Mouse (Mus musculus): ENCODE data around the gene Wdr54. TPM values are rescaled to one million over a fixed set of nuclear protein-coding genes. Genes with fewer than 3 reads are reported as not detected.
"Not testable (repeated sequence)": the region's sequence is repeated elsewhere in the genome, so short reads cannot be mapped to it uniquely, and the experiment has no call there.

The Wdr54 gene
- polyA plus RNA-seq, 1 experiment from 2014 or later = 0.59 TPM

DNA sequence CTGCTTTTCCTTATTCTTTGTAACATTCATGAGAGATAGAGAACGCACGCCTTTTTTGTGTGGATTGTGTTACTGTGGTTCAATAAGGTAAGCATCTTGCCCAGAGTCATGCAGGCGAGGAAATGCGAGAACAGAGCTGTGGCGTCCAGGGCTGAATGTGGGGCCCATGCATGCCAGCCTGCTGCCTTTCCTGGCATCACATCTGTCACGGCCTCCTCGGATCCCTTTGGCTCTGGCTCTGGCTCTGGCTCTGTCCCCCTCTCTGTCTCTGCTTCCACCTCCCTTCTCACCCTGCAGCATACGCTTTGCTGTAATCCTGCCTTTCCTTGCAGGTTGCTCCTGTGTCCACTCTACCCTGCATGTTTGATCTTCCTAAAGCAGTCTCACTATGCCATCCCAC, 19.8 kb upstream of the Wdr54 start:
- Histone ChIP-seq H3K27me3 (no peaks in the 10 kb centered on the region), H3K4me3 (replicated peaks) (no peak overlapping the region), H3K4me1 (replicated peaks) (peaks cover 7% of the 10 kb centered on the region; the same call in 1 of the 2 replicates), H3K4me2 (no peak overlapping the region), H3K27ac (replicated peaks) (no peak overlapping the region), H3K9me3 (replicated peaks) (no peaks in the 10 kb centered on the region), H3K36me3 (replicated peaks) (no peaks in the 10 kb centered on the region), H3K9ac (no peak overlapping the region)
- ATAC-seq (ENCODE audit: insufficient read depth) = no peak
- WGBS (ENCODE audit: insufficient replicate concordance) = 83% methylated on average over 8 of the region's 8 CpGs

DNA sequence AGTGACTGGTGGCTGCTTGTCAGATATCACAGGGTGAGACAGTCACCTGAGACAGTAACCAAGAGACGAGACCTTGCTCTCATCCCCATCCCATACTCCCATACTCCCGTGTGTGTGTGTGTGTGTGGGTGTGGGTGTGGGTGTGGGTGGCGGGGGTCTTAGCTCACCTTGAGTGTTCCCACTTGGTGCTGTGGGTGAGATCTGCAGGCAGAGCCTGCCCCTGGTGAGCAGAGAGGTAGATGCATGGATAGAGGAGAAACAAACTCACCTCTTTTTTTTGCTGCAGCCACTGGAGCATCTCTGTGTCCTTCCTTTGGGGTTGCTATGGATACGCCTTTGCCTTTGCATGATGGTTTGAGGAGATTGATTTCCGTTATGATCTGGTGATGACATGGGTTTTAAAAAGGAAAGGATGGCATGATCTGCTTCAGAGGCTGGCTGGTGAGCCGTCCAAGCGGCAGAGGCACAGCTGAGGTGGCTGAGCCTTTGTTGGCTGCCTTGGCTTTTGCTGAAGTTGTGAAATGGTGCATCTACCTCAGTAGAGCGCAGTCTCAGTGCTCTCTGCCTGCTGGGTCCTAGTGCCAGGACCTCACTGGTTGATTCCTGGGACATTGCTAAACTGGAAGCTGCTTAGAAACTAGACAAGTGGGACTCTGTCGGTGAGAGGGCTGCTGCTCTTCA, 16.2 kb upstream of the Wdr54 start:
- no peak for ATAC-seq (ENCODE audit: insufficient read depth)
- Histone ChIP-seq H3K9me3 (replicated peaks) (no peaks in the 10 kb centered on the region), H3K4me3 (replicated peaks) (no peak overlapping the region), H3K4me1 (replicated peaks) (peaks cover 5% of the 10 kb centered on the region), H3K9ac (no peak overlapping the region), H3K27ac (replicated peaks) (no peak overlapping the region), H3K27me3 (no peaks in the 10 kb centered on the region), H3K36me3 (replicated peaks) (no peaks in the 10 kb centered on the region), H3K4me2 (no peak overlapping the region)
- WGBS (ENCODE audit: insufficient replicate concordance) = 65% methylated on average over 9 of the region's 9 CpGs

GRCm38 (mm10) chr6:83171063-83171462, 14.9 kb upstream of the Wdr54 start:
- H3K4me3 ChIP-seq (replicated peaks) = no peak overlapping the region
- H3K4me1 ChIP-seq (replicated peaks) = peaks cover 11% of the 10 kb centered on the region
- no peak overlapping the region for H3K27ac ChIP-seq (replicated peaks)
- no peaks in the 10 kb centered on the region for H3K36me3 ChIP-seq (replicated peaks)
- 76% methylated on average over 5 of the region's 5 CpGs for WGBS (ENCODE audit: insufficient replicate concordance)
- no peak overlapping the region for H3K4me2 ChIP-seq
- H3K9me3 ChIP-seq (replicated peaks) = no peaks in the 10 kb centered on the region
- no peaks in the 10 kb centered on the region for H3K27me3 ChIP-seq
- H3K9ac ChIP-seq = no peak overlapping the region
- ATAC-seq (ENCODE audit: insufficient read depth) = no peak

- no peak for ATAC-seq (ENCODE audit: insufficient read depth)
- H3K9ac ChIP-seq = no peak overlapping the region
- no peaks in the 10 kb centered on the region for H3K9me3 ChIP-seq (replicated peaks)
- WGBS (ENCODE audit: insufficient replicate concordance) = 71% methylated on average over 5 of the region's 5 CpGs
- no peak overlapping the region for H3K4me2 ChIP-seq
- H3K4me3 ChIP-seq (replicated peaks) = no peak overlapping the region
- H3K27ac ChIP-seq (replicated peaks) = no peak overlapping the region
- H3K27me3 ChIP-seq = no peaks in the 10 kb centered on the region
- H3K36me3 ChIP-seq (replicated peaks) = no peaks in the 10 kb centered on the region
- peaks cover 16% of the 10 kb centered on the region for H3K4me1 ChIP-seq (replicated peaks)
Measured at GRCm38 (mm10) chr6:83169872-83170271, 13.7 kb upstream of the Wdr54 start.

- Histone ChIP-seq H3K4me3 (replicated peaks) (peak overlapping the region; percentile 94), H3K4me1 (replicated peaks) (peaks cover 33% of the 10 kb centered on the region), H3K27me3 (peaks cover 33% of the 10 kb centered on the region), H3K4me2 (peak overlapping the region; percentile 83), H3K9ac (peak overlapping the region; percentile 96), H3K36me3 (replicated peaks) (no peaks in the 10 kb centered on the region), H3K27ac (replicated peaks) (peak overlapping the region; percentile 88), H3K9me3 (replicated peaks) (no peaks in the 10 kb centered on the region)
- WGBS (ENCODE audit: insufficient replicate concordance) = under 1% methylated on average over 12 of the region's 12 CpGs
- ATAC-seq (ENCODE audit: insufficient read depth) = peak; percentile 1; the same call in 1 of the 2 replicates
Measured at GRCm38 (mm10) chr6:83166243-83166630, 10.0 kb upstream of the Wdr54 start.

DNA sequence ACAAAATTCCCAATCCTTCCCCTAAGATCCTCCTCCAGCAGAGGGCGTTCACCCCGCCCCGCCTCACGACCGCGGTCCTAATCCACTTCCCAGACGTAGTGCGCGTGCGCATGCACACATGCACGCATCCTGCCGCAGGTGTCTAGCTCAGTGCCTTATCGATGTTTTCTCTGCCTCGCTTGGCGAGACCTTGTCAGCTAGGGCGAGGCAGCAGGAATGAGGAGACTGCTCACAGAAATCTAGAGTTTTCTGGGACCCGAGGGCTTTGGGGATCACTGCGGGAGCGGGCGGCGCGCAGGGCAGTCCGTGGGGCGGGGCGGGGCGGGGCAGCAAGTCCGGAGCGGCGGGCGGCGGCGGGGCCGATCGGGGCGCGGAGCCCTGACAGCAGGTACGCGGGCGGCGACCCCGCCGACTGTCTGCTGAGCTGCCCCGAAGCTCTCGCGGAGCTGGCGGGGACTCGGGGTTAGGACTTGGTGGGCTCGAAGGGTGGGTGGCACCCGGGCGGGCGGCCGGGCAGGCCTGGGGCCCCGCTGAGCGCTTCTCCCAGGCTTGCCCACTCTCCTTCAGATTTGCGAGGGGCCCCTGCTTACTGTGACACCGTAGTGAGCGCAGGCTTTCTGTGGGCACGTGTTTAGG, 9.5 kb upstream of the Wdr54 start, which contains the start of gene Dctn1:
TSS of gene Dctn1 (plus strand) at position 314 of the 636 bp plus-strand sequence.
- Histone ChIP-seq H3K4me3 (replicated peaks) (peak within 1 kb of the TSS; percentile 94), H3K4me2 (peak within 1 kb of the TSS; percentile 83), H3K27ac (replicated peaks) (peak within 1 kb of the TSS; percentile 88), H3K9ac (peak within 1 kb of the TSS; percentile 96), H3K4me1 (replicated peaks) (peaks cover 33% of the 10 kb centered on the region), H3K36me3 (replicated peaks) (no peaks in the 10 kb centered on the region), H3K27me3 (peaks cover 38% of the 10 kb centered on the region), H3K9me3 (replicated peaks) (no peaks in the 10 kb centered on the region)
- under 1% methylated on average over 58 of the region's 58 CpGs for WGBS (ENCODE audit: insufficient replicate concordance)
- peak; percentile 89 for ATAC-seq (ENCODE audit: insufficient read depth)

- WGBS (ENCODE audit: insufficient replicate concordance) = 5% methylated on average over 6 of the region's 6 CpGs
- peak overlapping the region; percentile 63 for H3K9ac ChIP-seq
- H3K4me1 ChIP-seq (replicated peaks) = peaks cover 33% of the 10 kb centered on the region
- peak overlapping the region; percentile 83 for H3K4me2 ChIP-seq
- no peaks in the 10 kb centered on the region for H3K36me3 ChIP-seq (replicated peaks)
- peak overlapping the region; percentile 94 for H3K4me3 ChIP-seq (replicated peaks)
- peak; percentile 11 for ATAC-seq (ENCODE audit: insufficient read depth)
- no peaks in the 10 kb centered on the region for H3K9me3 ChIP-seq (replicated peaks)
- H3K27ac ChIP-seq (replicated peaks) = peak overlapping the region; percentile 88
- peaks cover 44% of the 10 kb centered on the region for H3K27me3 ChIP-seq
Measured at GRCm38 (mm10) chr6:83165026-83165606, 8.9 kb upstream of the Wdr54 start.

GRCm38 (mm10) chr6:83162701-83163100, 6.5 kb upstream of the Wdr54 start:
- no peak overlapping the region for H3K27ac ChIP-seq (replicated peaks)
- 1% methylated on average over 8 of the region's 8 CpGs for WGBS (ENCODE audit: insufficient replicate concordance)
- ATAC-seq (ENCODE audit: insufficient read depth) = no peak

GRCm38 (mm10) chr6:83161921-83162641, 5.9 kb upstream of the Wdr54 start:
- Histone ChIP-seq H3K9ac (no peak overlapping the region), H3K27me3 (peaks cover 56% of the 10 kb centered on the region), H3K36me3 (replicated peaks) (no peaks in the 10 kb centered on the region), H3K27ac (replicated peaks) (no peak overlapping the region), H3K4me3 (replicated peaks) (peak overlapping the region; percentile 42), H3K4me2 (peak overlapping the region; percentile 68), H3K9me3 (replicated peaks) (no peaks in the 10 kb centered on the region), H3K4me1 (replicated peaks) (peaks cover 24% of the 10 kb centered on the region)
- no peak for ATAC-seq (ENCODE audit: insufficient read depth)
- WGBS (ENCODE audit: insufficient replicate concordance) = 2% methylated on average over 49 of the region's 49 CpGs

More at GRCm38 (mm10) chr6:83162701-83163100, 6.5 kb upstream of the Wdr54 start:
- Histone ChIP-seq H3K4me3 (replicated peaks) (peak overlapping the region; percentile 42), H3K4me2 (peak overlapping the region; percentile 68), H3K9ac (no peak overlapping the region), H3K36me3 (replicated peaks) (no peaks in the 10 kb centered on the region), H3K9me3 (replicated peaks) (no peaks in the 10 kb centered on the region), H3K27me3 (peaks cover 50% of the 10 kb centered on the region), H3K4me1 (replicated peaks) (peaks cover 30% of the 10 kb centered on the region)

DNA sequence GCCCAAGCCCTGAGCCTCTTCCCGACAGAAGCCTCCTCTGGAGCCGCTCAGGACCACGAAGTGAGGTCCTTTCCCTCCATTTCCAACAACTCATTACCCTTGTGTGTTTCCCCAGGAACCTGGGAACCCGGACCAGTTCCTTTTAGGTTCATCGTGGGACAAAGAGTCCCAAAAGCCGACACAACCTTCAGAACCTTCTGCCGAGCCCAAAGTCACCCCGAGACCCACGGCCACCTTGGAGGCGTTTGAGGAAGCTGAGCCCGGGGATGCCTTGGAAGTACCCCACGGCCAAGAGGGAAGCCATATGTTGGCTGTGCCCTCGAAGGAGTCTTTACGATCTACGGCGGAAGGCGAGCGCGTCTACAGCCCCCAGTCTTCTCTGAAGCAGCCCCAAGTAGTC, 5.2 kb upstream of the Wdr54 start:
- H3K4me3 ChIP-seq (replicated peaks) = peak overlapping the region; percentile 42
- no peak overlapping the region for H3K9ac ChIP-seq
- H3K27me3 ChIP-seq = peaks cover 62% of the 10 kb centered on the region
- H3K4me2 ChIP-seq = peak overlapping the region; percentile 68
- no peaks in the 10 kb centered on the region for H3K36me3 ChIP-seq (replicated peaks)
- H3K4me1 ChIP-seq (replicated peaks) = peaks cover 23% of the 10 kb centered on the region
- ATAC-seq (ENCODE audit: insufficient read depth) = no peak
- no peak overlapping the region for H3K27ac ChIP-seq (replicated peaks)
- 8% methylated on average over 19 of the region's 19 CpGs for WGBS (ENCODE audit: insufficient replicate concordance)
- no peaks in the 10 kb centered on the region for H3K9me3 ChIP-seq (replicated peaks)

DNA sequence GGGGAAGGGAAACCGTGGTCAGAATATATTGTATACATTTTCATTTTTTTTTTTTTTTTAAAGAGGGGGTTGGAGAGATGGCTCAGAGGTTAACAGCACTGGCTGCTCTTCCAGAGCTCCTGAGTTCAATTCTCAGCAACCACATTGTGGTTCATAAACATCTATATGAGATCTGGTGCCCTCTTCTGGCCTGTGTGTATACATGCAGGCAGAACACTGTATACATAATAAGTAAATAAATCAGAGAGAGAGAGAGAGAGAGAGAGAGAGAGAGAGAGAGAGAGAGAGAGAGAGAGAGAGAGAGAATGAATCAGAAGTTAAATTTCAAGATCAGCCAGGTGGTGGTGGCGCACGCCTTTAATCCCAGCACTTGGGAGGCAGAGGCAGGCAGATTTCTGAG, 3.3 kb upstream of the Wdr54 start:
- Histone ChIP-seq H3K4me1 (replicated peaks) (peaks cover 22% of the 10 kb centered on the region), H3K27me3 (peaks cover 81% of the 10 kb centered on the region)
- 27% methylated on average over 3 of the region's 3 CpGs for WGBS (ENCODE audit: insufficient replicate concordance)
- H3K4me2 ChIP-seq; H3K4me3 ChIP-seq (replicated peaks); ATAC-seq (ENCODE audit: insufficient read depth); H3K9ac ChIP-seq; H3K27ac ChIP-seq (replicated peaks); H3K36me3 ChIP-seq (replicated peaks); H3K9me3 ChIP-seq (replicated peaks): not testable (repeated sequence)

Data from liver, embryonic 15.5 days (tissue).